Mouse (Mus musculus): ENCODE measurements at regions not wholly inside any gene's neighbourhood (a gene's known extent, or its start where the extent isn't known, plus 50 kb on each side); places are given as distances from the start of the nearest gene placed in this dataset.

DNA sequence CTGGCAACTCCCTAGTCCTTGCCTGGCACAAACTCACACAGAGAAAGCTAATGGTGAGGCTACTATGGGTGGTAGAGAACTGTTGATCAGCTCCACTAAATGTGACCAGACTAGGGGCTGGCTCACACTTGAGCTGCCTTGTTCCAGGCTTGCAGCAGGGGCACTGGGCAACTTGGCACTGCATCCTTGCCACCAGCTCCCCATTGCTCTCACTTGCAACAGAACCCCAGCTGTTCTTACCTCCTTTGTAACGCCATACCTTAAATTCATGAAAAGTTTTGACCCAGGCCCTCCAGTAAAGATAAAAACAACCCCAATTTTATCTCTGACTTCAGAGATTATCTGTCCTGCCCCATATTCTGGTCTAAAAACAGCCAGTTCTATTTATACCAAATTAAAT lies 328.7 kb downstream of the Diras2 start:
- TF ChIP-seq CTCF (conservative IDR thresholded peaks at IDR 0.05; ENCODE audit: low read length) (no peak), POU5F1 (IDR thresholded peaks at IDR 0.05; ENCODE audit: borderline replicate concordance, low read length) (no peak)

All from E14TG2a.4 (cell line).